Mouse (Mus musculus) megakaryocyte, embryonic 14.5 days (primary cell): Measurements from ENCODE around the gene Mxra8.

Source experiments
- FLI1 ChIP-seq: IDR thresholded peaks from 2 replicates; pipeline ENCODE4 v1.6.1; 2012; ENCODE audit warnings: low read length, inconsistent platforms, mixed read lengths
- GATA1 ChIP-seq: IDR thresholded peaks from 3 replicates; pipeline ENCODE4 v1.6.1; 2012; ENCODE audit warnings: mixed read lengths, low read length, inconsistent platforms, borderline replicate concordance

DNA sequence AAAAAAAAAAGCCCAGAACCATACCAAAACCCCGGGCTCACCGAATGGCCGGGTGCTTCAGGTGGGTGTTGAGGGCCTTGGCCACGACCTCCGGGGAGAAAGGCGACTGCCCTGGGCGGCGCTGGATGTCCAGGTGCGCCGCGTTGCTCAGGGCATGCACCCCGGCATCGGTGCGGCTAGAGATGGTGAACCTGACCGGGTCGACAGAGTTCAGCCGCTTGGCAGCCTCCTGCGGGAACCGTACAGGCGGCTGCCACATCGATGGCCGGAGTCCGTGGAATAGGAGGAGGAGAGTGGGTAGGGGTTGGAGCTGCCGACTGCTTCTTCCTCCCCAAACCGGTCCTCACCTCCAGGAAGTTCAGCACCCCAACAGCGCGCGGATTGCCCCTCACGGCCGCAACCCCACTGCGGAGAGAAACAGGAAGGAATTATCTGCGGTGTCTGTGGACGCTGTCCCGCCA lies 51.6 kb downstream of the Mxra8 start:
- TF ChIP-seq GATA1 (no peak), FLI1 (no peak)
